Mouse (Mus musculus) bone marrow macrophage, adult 2 months (primary cell): ENCODE measurements around the gene Megf11. TPM values are rescaled to one million over a fixed set of nuclear protein-coding genes. Genes with fewer than 3 reads are reported as not detected.

ENCODE experiments used
- H3K27ac ChIP-seq: 2 replicates; pipeline ENCODE4 v1.5.1; 2012; ENCODE audit warnings: low read depth, low read length; ENCODE audit not compliant: insufficient read depth
- H3K4me1 ChIP-seq: 2 replicates; pipeline ENCODE4 v1.6.1; 2012; ENCODE audit warnings: low read length; ENCODE audit not compliant: control insufficient read depth, insufficient read depth
- H3K4me3 ChIP-seq: 2 replicates; pipeline ENCODE4 v1.5.1; 2012; ENCODE audit warnings: mild to moderate bottlenecking, low read length, moderate library complexity; ENCODE audit not compliant: insufficient read depth
- CTCF ChIP-seq: IDR thresholded peaks from 2 replicates; pipeline ENCODE4 v1.5.1; 2012; ENCODE audit warnings: low read depth, mild to moderate bottlenecking, low read length, moderate library complexity
- POLR2A ChIP-seq: IDR thresholded peaks from 2 replicates; pipeline ENCODE4 v1.6.1; 2012; ENCODE audit warnings: mild to moderate bottlenecking, low read depth, low read length, borderline replicate concordance
- polyA plus RNA-seq: library from polyadenylated mRNA; stranded (reverse); fragments of >200 nt; gene quantifications from 2 replicates; pipeline ENCODE4 v1.2.4, GENCODE M21; 2012; ENCODE audit not compliant: missing spikeins, insufficient read depth, insufficient read length

Megf11 gene
- polyA plus RNA-seq, 1 experiment: not detected

- Histone ChIP-seq H3K4me1 (no peaks in the 10 kb centered on the region), H3K4me3 (no peak overlapping the region), H3K27ac (no peak overlapping the region)
- no peak for TF ChIP-seq CTCF
Observed at GRCm38 (mm10) chr9:64629802-64630201, 244.4 kb downstream of the Megf11 start.

- Histone ChIP-seq H3K4me1 (no peaks in the 10 kb centered on the region), H3K4me3 (no peak overlapping the region), H3K27ac (no peak overlapping the region)
- TF ChIP-seq POLR2A: no peak
Observed at GRCm38 (mm10) chr9:64633169-64633568, 247.7 kb downstream of the Megf11 start.

GRCm38 (mm10) chr9:64636111-64636510 lies 250.7 kb downstream of the Megf11 start:
- no peak overlapping the region for H3K27ac ChIP-seq
- no peak for TF ChIP-seq POLR2A
- no peak for TF ChIP-seq CTCF
- H3K4me3 ChIP-seq: no peak overlapping the region
- no peaks in the 10 kb centered on the region for H3K4me1 ChIP-seq

GRCm38 (mm10) chr9:64636961-64637360 lies 251.5 kb downstream of the Megf11 start:
- H3K27ac ChIP-seq: no peak overlapping the region
- no peak overlapping the region for H3K4me3 ChIP-seq
- no peak for TF ChIP-seq POLR2A
- no peak for TF ChIP-seq CTCF
- no peaks in the 10 kb centered on the region for H3K4me1 ChIP-seq

GRCm38 (mm10) chr9:64638250-64638649 lies 252.8 kb downstream of the Megf11 start:
- Histone ChIP-seq H3K4me3 (no peak overlapping the region), H3K4me1 (no peaks in the 10 kb centered on the region), H3K27ac (no peak overlapping the region)
- TF ChIP-seq POLR2A (no peak), CTCF (no peak)

- no peaks in the 10 kb centered on the region for H3K4me1 ChIP-seq
Observed at GRCm38 (mm10) chr9:64639664-64640063, 254.2 kb downstream of the Megf11 start.

GRCm38 (mm10) chr9:64644129-64644528 lies 258.7 kb downstream of the Megf11 start:
- Histone ChIP-seq H3K4me3 (no peak overlapping the region), H3K27ac (no peak overlapping the region), H3K4me1 (no peaks in the 10 kb centered on the region)
- TF ChIP-seq POLR2A: no peak
- no peak for TF ChIP-seq CTCF

More at GRCm38 (mm10) chr9:64639664-64640063, 254.2 kb downstream of the Megf11 start:
- H3K4me3 ChIP-seq: no peak overlapping the region
- TF ChIP-seq CTCF: peak; percentile 86
- no peak for TF ChIP-seq POLR2A
- H3K27ac ChIP-seq: no peak overlapping the region

- Histone ChIP-seq H3K4me1 (no peaks in the 10 kb centered on the region), H3K4me3 (no peak overlapping the region), H3K27ac (no peak overlapping the region)
- TF ChIP-seq POLR2A (no peak), CTCF (no peak)
Observed at GRCm38 (mm10) chr9:64645462-64645861, 260.0 kb downstream of the Megf11 start.

GRCm38 (mm10) chr9:64649393-64649792 lies 264.0 kb downstream of the Megf11 start:
- no peak overlapping the region for H3K27ac ChIP-seq
- no peak overlapping the region for H3K4me3 ChIP-seq
- H3K4me1 ChIP-seq: no peaks in the 10 kb centered on the region
- TF ChIP-seq CTCF (no peak), POLR2A (no peak)

- Histone ChIP-seq H3K4me3 (no peak overlapping the region), H3K27ac (no peak overlapping the region), H3K4me1 (no peaks in the 10 kb centered on the region)
- TF ChIP-seq POLR2A: no peak
- no peak for TF ChIP-seq CTCF
Observed at GRCm38 (mm10) chr9:64649892-64650291, 264.5 kb downstream of the Megf11 start.

- TF ChIP-seq POLR2A (no peak), CTCF (no peak)
- Histone ChIP-seq H3K4me1 (no peaks in the 10 kb centered on the region), H3K4me3 (no peak overlapping the region), H3K27ac (no peak overlapping the region)
Observed at GRCm38 (mm10) chr9:64651181-64651580, 265.8 kb downstream of the Megf11 start.
